Mouse (Mus musculus) erythroblast, embryonic 14.5 days (primary cell): ENCODE data around the gene Dbx1.

Source experiments
- GATA1 ChIP-seq: IDR thresholded peaks from 2 replicates; pipeline ENCODE4 v1.6.1; 2012; ENCODE audit warnings: low read length, inconsistent platforms, mixed read lengths
- TAL1 ChIP-seq: IDR thresholded peaks from 3 replicates; pipeline ENCODE4 v1.6.1; 2012; ENCODE audit warnings: low read length, inconsistent platforms, mixed read lengths

DNA sequence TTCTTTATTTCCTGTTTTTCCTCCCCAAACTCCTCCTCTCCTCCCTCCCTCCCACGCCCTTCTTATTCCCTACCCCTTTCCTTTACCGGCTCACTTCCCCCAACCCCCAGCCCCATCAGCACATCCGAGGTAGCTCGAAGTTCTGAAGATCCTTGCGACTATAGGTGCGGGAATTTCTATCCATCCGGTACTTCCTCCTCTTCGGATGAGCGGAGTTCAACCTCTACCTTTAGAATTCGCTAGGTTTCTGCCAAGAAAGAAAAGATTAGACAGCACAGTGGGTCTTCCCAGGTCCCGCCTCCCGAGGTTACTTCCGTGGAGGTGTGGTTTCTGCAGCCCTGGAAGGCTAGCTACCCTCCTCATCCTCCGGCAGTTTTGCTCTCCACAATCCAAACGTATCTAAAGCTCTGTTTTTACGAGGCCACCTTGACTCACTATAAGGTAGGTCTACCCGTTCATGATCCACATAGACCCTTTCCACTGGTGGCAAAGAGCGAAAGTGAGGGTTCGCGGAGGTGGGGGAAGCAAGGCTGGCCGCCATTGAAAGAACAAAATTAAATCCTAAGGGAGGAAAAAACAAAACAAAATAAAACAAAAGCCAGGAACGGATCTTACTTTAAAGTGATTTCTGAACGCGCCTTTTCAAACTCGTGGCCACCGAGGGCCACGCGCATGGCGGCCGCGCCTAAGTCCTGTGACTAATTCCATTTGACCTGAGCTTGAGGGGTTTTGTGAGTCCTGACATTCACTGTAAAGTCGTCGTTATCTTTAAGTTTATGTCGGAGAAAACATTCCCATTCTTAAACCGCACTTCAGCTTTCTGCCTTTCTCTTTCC lies 2.5 kb upstream of the Dbx1 start:
- no peak for TF ChIP-seq TAL1
- no peak for TF ChIP-seq GATA1
